Mouse (Mus musculus) midbrain, embryonic 14.5 days (tissue): ENCODE measurements around the gene Trappc2. TPM values are rescaled to one million over a fixed set of nuclear protein-coding genes. Genes with fewer than 3 reads are reported as not detected.

ENCODE experiments used
- ATAC-seq: fragments of 200-750 bp; cut with Nextera tagmentation; 2 replicates; pipeline ENCODE4 v1.8.0; 2017; ENCODE audit warnings: moderate number of reproducible peaks, moderate library complexity; ENCODE audit not compliant: low FRiP score, low TSS enrichment
- DNase-seq: peaks from one replicate; pipeline ENCODE4 v3.0.0-alpha.2; 2015
- H3K27ac ChIP-seq: fragments of 300-500 bp; sonication (generic); replicated peaks from 2 replicates; pipeline ENCODE4 v1.5.1; 2014; ENCODE audit warnings: mild to moderate bottlenecking, low read depth, low read length, moderate library complexity
- H3K27me3 ChIP-seq: fragments of 300-500 bp; sonication (generic); 2 replicates; pipeline ENCODE4 v1.6.1; 2014; ENCODE audit warnings: low read length, control low read depth, mixed read lengths; ENCODE audit not compliant: control insufficient read depth, insufficient read depth
- H3K36me3 ChIP-seq: fragments of 300-500 bp; sonication (generic); 2 replicates; pipeline ENCODE4 v1.6.1; 2014; ENCODE audit warnings: low read length, control low read depth; ENCODE audit not compliant: control insufficient read depth, insufficient read depth
- H3K4me1 ChIP-seq: fragments of 300-500 bp; sonication (generic); 2 replicates; pipeline ENCODE4 v1.6.1; 2014; ENCODE audit warnings: mild to moderate bottlenecking, antibody characterized with exemption, low read length, control low read depth; ENCODE audit not compliant: control insufficient read depth, insufficient read depth
- H3K4me2 ChIP-seq: fragments of 300-500 bp; sonication (generic); 2 replicates; pipeline ENCODE4 v1.6.1; 2014; ENCODE audit warnings: mild to moderate bottlenecking, low read length, moderate library complexity
- H3K4me3 ChIP-seq: fragments of 300-500 bp; sonication (generic); replicated peaks from 2 replicates; pipeline ENCODE4 v1.5.1; 2014; ENCODE audit warnings: low read depth, low read length
- H3K9ac ChIP-seq: fragments of 300-500 bp; sonication (generic); replicated peaks from 2 replicates; pipeline ENCODE4 v1.6.1; 2014; ENCODE audit warnings: mild to moderate bottlenecking, low read length, moderate library complexity
- H3K9me3 ChIP-seq: fragments of 300-500 bp; sonication (generic); 2 replicates; pipeline ENCODE4 v1.6.1; 2016; ENCODE audit warnings: low read length, control low read depth, mixed read lengths; ENCODE audit not compliant: control insufficient read depth
- WGBS: fragments of 180-500 bp; shearing (Covaris S2); extraction: QIAGEN DNeasy Blood & Tissue Kit; methylation state at CpG from one replicate; pipeline ENCODE4 v1.1.7; 2014; 5-methylcytosine and 5-hydroxymethylcytosine counted together
- polyA plus RNA-seq: library from polyadenylated mRNA; unstranded; fragments of >200 nt; fragmentation: Nextera tagmentation; extraction: Ambion mirVana; gene quantifications from 2 replicates; pipeline ENCODE4 v1.2.1, GENCODE M21; 2014

Gene Trappc2
- polyA plus RNA-seq, 1 experiment from 2014 or later: 92.3 TPM

DNA sequence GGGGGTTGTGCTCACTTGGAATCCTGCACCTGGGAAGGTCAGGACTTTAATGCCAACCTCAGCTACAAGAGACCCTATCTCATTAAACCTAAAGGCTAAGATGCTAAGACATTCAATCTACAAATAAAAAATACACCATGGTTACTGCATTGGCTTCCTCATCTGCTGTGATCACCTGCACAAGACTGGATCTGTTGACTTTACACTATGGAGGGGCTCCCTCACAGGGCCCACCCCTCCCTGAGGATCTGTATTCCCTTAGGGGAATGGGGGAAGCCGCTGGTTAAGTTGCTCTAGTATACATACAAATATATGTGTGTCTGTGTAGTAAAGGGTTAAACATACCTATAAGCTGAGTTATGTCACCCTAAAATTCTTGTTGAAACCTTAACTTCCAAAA is 15.2 kb downstream of the Trappc2 start:
- H3K4me3 ChIP-seq: no peak overlapping the region

DNA sequence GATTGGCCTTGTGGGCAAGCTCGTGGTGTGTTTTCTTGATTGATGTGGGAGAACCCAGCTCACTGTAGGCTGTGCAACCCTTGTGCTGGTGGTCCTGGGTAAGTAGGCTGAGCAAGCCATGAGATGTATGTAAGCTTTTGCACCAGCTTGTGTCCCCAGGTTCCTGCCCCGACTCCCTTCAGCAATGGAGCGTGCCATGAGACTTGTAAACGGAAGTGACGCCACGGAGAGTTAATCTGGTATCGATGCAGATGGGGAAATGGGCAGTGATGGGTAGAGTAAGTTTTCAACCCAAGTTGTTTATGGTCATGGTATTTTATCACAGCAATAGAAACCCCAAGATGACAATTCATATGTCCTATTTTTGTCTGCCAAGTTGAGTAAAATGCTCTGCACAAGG is 27.9 kb downstream of the Trappc2 start:
- Histone ChIP-seq H3K9ac (no peak overlapping the region), H3K36me3 (no peaks in the 10 kb centered on the region), H3K4me3 (no peak overlapping the region), H3K27ac (no peak overlapping the region), H3K9me3 (no peaks in the 10 kb centered on the region), H3K4me2 (no peak overlapping the region), H3K4me1 (no peaks in the 10 kb centered on the region), H3K27me3 (no peaks in the 10 kb centered on the region)
- DNase-seq (no peak), ATAC-seq (no peak)
- WGBS: 96% methylated on average over 7 of the region's 7 CpGs

More for the DNA sequence above, 15.2 kb downstream of the Trappc2 start:
- H3K4me2 ChIP-seq: no peak overlapping the region
- no peak for DNase-seq
- H3K9me3 ChIP-seq: no peaks in the 10 kb centered on the region
- no peaks in the 10 kb centered on the region for H3K4me1 ChIP-seq
- H3K27ac ChIP-seq: no peak overlapping the region
- no peaks in the 10 kb centered on the region for H3K36me3 ChIP-seq
- no peak overlapping the region for H3K9ac ChIP-seq
- WGBS: 91% methylated on average over 1 of the region's 1 CpGs
- ATAC-seq: no peak
- no peaks in the 10 kb centered on the region for H3K27me3 ChIP-seq

DNA sequence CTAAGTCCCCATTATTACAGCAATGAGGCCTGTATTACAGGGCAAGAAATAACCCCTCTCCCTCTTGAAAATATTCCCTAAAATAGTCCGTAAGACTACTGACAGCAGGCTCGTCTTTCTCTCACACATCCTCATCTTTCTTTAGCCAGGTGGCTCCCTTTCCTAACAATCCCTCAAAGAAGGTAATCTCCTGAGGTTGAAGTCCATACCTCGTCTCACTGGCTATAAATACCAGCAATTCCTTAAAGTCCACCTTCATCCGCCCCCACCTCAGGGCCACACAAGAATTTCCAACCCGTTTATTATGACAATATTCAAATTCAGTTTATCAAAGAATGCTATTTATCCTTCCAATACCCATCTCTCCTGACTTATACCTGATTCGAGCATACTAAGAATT is 32.2 kb downstream of the Trappc2 start:
- Histone ChIP-seq H3K4me2 (no peak overlapping the region), H3K9me3 (no peaks in the 10 kb centered on the region), H3K4me3 (no peak overlapping the region), H3K27me3 (no peaks in the 10 kb centered on the region), H3K36me3 (no peaks in the 10 kb centered on the region; the same call in 1 of the 2 replicates), H3K4me1 (peaks cover 4% of the 10 kb centered on the region), H3K27ac (no peak overlapping the region), H3K9ac (no peak overlapping the region)
- DNase-seq (no peak), ATAC-seq (no peak)
- 88% methylated on average over 6 of the region's 6 CpGs for WGBS

DNA sequence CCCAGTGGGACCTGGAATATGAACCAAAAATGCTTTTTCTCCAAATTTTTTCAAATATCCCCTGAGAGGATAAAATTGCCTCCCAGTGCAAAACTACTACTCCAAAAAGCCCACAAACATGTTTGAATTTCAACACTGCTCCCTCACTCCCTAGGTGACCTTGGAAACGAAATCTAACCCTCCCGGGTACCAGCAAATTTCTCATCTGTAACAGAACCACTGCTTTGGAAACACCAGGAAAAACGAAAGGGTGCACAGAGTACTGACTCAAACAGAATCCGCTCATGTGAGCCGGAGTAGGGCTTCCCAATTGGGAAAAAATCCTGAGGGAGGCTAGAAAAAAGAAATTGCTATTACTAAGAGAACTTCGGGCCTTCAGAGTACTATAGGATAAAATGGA is 37.0 kb downstream of the Trappc2 start:
- H3K9me3 ChIP-seq: no peaks in the 10 kb centered on the region
- no peaks in the 10 kb centered on the region for H3K27me3 ChIP-seq
- no peak overlapping the region for H3K4me3 ChIP-seq
- DNase-seq: no peak
- ATAC-seq: no peak
- no peak overlapping the region for H3K27ac ChIP-seq
- H3K4me1 ChIP-seq: peaks cover 7% of the 10 kb centered on the region
- peak overlapping the region; percentile 59 for H3K4me2 ChIP-seq
- no peaks in the 10 kb centered on the region; the same call in 1 of the 2 replicates for H3K36me3 ChIP-seq
- WGBS: 77% methylated on average over 6 of the region's 6 CpGs
- no peak overlapping the region for H3K9ac ChIP-seq

DNA sequence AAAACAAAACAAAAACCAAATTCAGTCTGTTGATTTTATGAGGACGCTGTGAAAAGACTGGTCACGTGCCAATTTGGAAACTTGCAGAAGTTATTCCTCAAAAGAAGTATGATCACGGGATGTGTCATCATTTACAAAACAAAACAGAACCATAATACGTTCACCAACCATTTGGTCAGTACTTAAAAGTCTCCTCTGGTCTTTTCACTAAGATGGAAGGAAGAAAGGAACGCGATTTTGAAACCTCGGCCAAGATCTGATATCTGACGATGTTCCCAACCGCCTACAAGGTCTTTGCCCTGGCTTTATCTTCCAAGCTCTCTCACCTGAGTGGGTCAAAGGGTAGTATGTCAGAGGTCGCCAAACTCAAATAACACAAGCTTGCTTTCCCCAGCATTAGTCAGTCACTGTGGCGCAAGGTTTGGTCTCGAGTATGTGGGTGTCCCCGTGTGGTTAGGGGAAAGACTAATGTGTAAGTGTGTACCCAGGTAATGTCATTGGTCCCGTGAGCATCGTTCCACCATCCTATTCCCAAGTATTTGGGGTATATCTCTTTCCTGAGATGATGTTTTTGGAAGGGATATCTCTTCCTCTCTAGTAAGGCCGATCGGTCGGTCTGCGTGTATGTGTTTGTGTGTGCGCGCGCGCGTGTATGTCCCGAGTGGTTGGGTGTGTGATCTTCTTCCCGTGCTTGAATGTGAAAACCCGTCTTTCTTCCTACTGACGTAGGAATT is 38.4 kb downstream of the Trappc2 start:
- peak overlapping the region; percentile 70 for H3K27ac ChIP-seq
- no peaks in the 10 kb centered on the region for H3K9me3 ChIP-seq
- H3K36me3 ChIP-seq: no peaks in the 10 kb centered on the region; the same call in 1 of the 2 replicates
- H3K4me2 ChIP-seq: peak overlapping the region; percentile 59
- ATAC-seq (peak; percentile 41; the same call in 1 of the 2 replicates), DNase-seq (no peak)
- H3K4me1 ChIP-seq: peaks cover 7% of the 10 kb centered on the region
- peak overlapping the region; percentile 57 for H3K4me3 ChIP-seq
- H3K9ac ChIP-seq: peak overlapping the region; percentile 68
- WGBS: 21% methylated on average over 28 of the region's 28 CpGs
- H3K27me3 ChIP-seq: no peaks in the 10 kb centered on the region

DNA sequence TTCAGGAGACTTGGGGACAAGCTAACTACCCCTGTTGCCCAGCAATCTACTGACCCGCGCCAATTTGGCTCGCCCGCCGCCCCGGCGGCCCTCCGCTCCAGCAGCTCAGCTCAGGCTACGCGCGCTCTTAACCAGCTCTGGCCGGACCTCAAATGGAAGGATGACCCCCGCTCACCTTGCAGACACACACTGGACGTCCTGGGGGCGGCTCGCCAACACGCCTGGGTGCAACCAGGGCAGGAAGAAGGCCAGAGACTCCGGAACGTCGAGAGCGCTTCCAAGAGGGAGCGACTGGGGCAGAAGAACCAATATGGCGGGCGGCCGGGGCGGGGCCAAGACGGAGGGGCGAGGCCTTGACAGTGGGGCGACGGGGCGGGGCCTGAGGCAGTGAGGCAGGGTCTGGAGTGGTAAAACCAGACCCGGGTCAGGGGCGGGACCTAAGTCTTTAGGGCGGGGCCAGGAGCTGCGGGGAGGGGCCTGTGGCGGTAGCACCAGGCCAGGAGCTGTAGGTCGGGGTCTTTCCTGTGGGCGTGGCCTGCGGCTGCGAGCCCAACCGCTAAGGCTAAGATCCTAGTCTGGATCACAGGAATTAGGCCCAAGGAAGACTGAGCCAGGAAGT is 39.1 kb downstream of the Trappc2 start, which contains the start of gene Rab9:
Gene Rab9, minus strand, starts transcription at position 503 of the 619 bp plus-strand sequence.
- H3K4me3 ChIP-seq: peak within 1 kb of the TSS; percentile 57
- 18% methylated on average over 41 of the region's 41 CpGs for WGBS
- H3K4me1 ChIP-seq: peaks cover 7% of the 10 kb centered on the region
- H3K27ac ChIP-seq: peak within 1 kb of the TSS; percentile 70
- H3K9ac ChIP-seq: peak within 1 kb of the TSS; percentile 68
- H3K4me2 ChIP-seq: peak within 1 kb of the TSS; percentile 59
- DNase-seq (peak; percentile 93), ATAC-seq (peak; percentile 99)
- no peaks in the 10 kb centered on the region for H3K27me3 ChIP-seq
- no peaks in the 10 kb centered on the region for H3K9me3 ChIP-seq
- no peaks in the 10 kb centered on the region; the same call in 1 of the 2 replicates for H3K36me3 ChIP-seq

DNA sequence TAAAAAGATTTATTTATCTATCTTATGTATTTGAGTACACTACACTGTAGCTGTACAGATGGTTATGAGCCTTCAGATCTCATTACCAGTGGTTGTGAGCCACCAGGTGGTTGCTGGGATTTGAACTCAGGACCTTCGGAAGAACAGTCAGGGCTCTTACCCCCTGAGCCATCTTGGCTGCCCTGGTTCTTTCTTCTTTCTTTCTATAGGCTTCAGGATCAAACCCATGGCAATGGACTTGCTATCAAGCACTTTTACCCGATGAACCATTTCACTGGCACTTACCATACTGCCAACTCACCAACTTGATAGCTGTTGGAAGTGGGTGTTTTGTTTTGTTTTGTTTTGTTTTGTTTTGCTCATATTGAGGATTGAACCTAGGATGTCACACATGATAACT is 54.7 kb downstream of the Trappc2 start:
- Histone ChIP-seq H3K36me3 (no peaks in the 10 kb centered on the region), H3K4me3 (no peak overlapping the region), H3K4me2 (no peak overlapping the region), H3K4me1 (no peaks in the 10 kb centered on the region), H3K27me3 (no peaks in the 10 kb centered on the region), H3K9ac (no peak overlapping the region), H3K27ac (no peak overlapping the region), H3K9me3 (no peaks in the 10 kb centered on the region)
- no peak for DNase-seq
- ATAC-seq: no peak
- WGBS: 97% methylated on average over 2 of the region's 2 CpGs

DNA sequence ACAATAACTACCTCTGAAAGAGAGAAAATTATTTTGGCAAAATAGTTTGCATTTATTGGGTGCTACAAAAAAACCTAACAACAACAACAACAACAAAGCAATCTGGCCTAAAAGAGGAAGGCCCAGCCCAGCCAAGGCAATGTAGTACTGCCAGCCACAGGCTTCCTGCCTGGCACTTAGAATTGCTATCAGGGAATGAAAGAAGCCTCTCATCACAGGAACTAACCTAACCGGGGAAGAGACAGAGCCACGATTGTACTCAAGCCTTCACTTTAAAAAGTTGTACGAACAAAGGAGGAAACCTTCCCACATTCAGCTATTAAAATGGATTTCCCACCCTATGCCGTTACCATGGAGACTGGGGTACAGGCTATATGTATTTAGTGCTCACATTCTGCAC is 57.4 kb downstream of the Trappc2 start:
- WGBS: 53% methylated on average over 4 of the region's 4 CpGs
- H3K9me3 ChIP-seq: no peaks in the 10 kb centered on the region
- H3K27ac ChIP-seq: no peak overlapping the region
- H3K4me2 ChIP-seq: no peak overlapping the region
- H3K36me3 ChIP-seq: no peaks in the 10 kb centered on the region
- ATAC-seq (no peak), DNase-seq (peak; percentile 10)
- H3K4me3 ChIP-seq: no peak overlapping the region
- H3K27me3 ChIP-seq: no peaks in the 10 kb centered on the region
- no peak overlapping the region for H3K9ac ChIP-seq
- H3K4me1 ChIP-seq: no peaks in the 10 kb centered on the region
